ENCODE assay signal across 12 mouse cellular contexts in the genomic region with DNA sequence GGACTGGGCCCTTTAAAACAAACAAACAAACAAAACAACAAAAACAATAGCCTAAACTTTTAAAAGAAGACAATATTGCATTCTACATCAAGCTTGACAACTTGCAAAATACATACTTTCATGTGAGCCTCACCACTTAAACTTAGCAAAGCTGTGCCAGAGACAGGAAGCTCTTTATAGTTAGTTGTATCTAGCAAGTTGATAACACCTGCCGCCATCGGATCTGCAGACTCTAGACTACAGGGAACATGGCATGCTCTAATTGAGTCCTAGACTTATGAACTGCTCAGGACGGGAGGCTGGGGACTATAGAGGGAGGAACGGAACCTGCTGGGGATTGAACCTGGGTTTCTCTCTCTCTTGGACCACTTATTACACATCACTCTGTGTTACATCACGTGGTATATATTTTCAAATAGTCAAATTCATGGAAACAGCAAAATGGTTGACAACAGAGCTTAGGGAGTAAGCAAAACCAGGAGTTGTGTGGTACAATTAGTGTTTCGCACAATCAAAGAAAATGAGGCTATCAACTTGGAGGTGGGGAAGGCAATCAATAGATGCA. TPM values are rescaled to one million over a fixed set of nuclear protein-coding genes. Genes with fewer than 3 reads are reported as not detected.
DNase-seq lines count a peak whose midpoint lies in the region; ATAC-seq and TF ChIP-seq lines count a peak whose summit lies in the region.
"Had no signal": no experiment of that assay in that cellular context is flagged by ENCODE, and none has a peak within 500 bp of the region (broad histone marks: within the 10 kb centered on the region; RNA-seq: fewer than 3 reads in every experiment).

No protein-coding gene starts in this region.

- no peak overlapping the region for H3K4me3 ChIP-seq in heart, embryonic 13.5 days
- H3K4me3 ChIP-seq in lung, embryonic 14.5 days (ENCODE audit: low read depth, low read length), result no peak overlapping the region
- no peak overlapping the region for H3K4me3 ChIP-seq in heart, embryonic 15.5 days
- H3K4me3 ChIP-seq in stomach, postnatal 0 days (ENCODE audit: low read depth, low read length), result no peak overlapping the region
- no peak overlapping the region for H3K4me3 ChIP-seq in midbrain, embryonic 15.5 days
- H3K4me3 ChIP-seq: erythroblast, embryonic 14.5 days; liver, embryonic 15.5 days had no signal

- H3K27me3 ChIP-seq in heart, embryonic 13.5 days (replicated peaks), result no peaks in the 10 kb centered on the region
- H3K27me3 ChIP-seq in lung, embryonic 14.5 days (ENCODE audit: insufficient read depth, low read length), result no peaks in the 10 kb centered on the region
- no peaks in the 10 kb centered on the region for H3K27me3 ChIP-seq in heart, embryonic 15.5 days
- H3K27me3 ChIP-seq in stomach, postnatal 0 days (ENCODE audit: control insufficient read depth, insufficient read depth, low read length), result no peaks in the 10 kb centered on the region
- H3K27me3 ChIP-seq in midbrain, embryonic 15.5 days (replicated peaks), result no peaks in the 10 kb centered on the region
- H3K27me3 ChIP-seq: liver, embryonic 15.5 days had no signal

- H3K4me2 ChIP-seq in heart, embryonic 13.5 days, result peak overlapping the region; percentile 37; the same call in 1 of the 2 replicates
- no peak overlapping the region for H3K4me2 ChIP-seq in lung, embryonic 14.5 days
- no peak overlapping the region; the same call in 1 of the 2 replicates for H3K4me2 ChIP-seq in heart, embryonic 15.5 days
- no peak overlapping the region for H3K4me2 ChIP-seq in stomach, postnatal 0 days (replicated peaks; ENCODE audit: low read depth)
- no peak overlapping the region for H3K4me2 ChIP-seq in midbrain, embryonic 15.5 days

- DNase-seq in heart, postnatal 25 days (ENCODE audit: low spot score), result no peak
- DNase-seq in lung, embryonic 14.5 days, result no peak
- no peak for DNase-seq in lung, postnatal 10 days
- no peak for DNase-seq in stomach, postnatal 0 days (ENCODE audit: low spot score)
- no peak for DNase-seq in frontal cortex, postnatal 10 days (ENCODE audit: low spot score in 2 of 2)
- DNase-seq: cerebellum, adult 9-11 months had no signal

- 0 out of 2 replicates have a peak, but pooled peaks cover 6% of the 10 kb centered on the region for H3K36me3 ChIP-seq in heart, embryonic 13.5 days
- H3K36me3 ChIP-seq in lung, embryonic 14.5 days (ENCODE audit: insufficient read depth), result no peaks in the 10 kb centered on the region
- no peaks in the 10 kb centered on the region for H3K36me3 ChIP-seq in heart, embryonic 15.5 days
- no peaks in the 10 kb centered on the region for H3K36me3 ChIP-seq in stomach, postnatal 0 days (ENCODE audit: control insufficient read depth, insufficient read depth, low read length)
- no peaks in the 10 kb centered on the region for H3K36me3 ChIP-seq in midbrain, embryonic 15.5 days (replicated peaks)
- H3K36me3 ChIP-seq: liver, embryonic 15.5 days had no signal

- H3K4me1 ChIP-seq in heart, embryonic 13.5 days, result peaks cover 99% of the 10 kb centered on the region
- peaks cover 49% of the 10 kb centered on the region for H3K4me1 ChIP-seq in lung, embryonic 14.5 days (ENCODE audit: insufficient read depth)
- peaks cover 91% of the 10 kb centered on the region for H3K4me1 ChIP-seq in heart, embryonic 15.5 days (replicated peaks)
- H3K4me1 ChIP-seq in stomach, postnatal 0 days (replicated peaks; ENCODE audit: control insufficient read depth, insufficient read depth), result peaks cover 22% of the 10 kb centered on the region
- H3K4me1 ChIP-seq in midbrain, embryonic 15.5 days, result peaks cover 11% of the 10 kb centered on the region

- H3K9me3 ChIP-seq in heart, embryonic 13.5 days, result no peaks in the 10 kb centered on the region
- H3K9me3 ChIP-seq in lung, embryonic 14.5 days (ENCODE audit: low read depth, low read length), result no peaks in the 10 kb centered on the region
- no peaks in the 10 kb centered on the region for H3K9me3 ChIP-seq in heart, embryonic 15.5 days (replicated peaks)
- no peaks in the 10 kb centered on the region for H3K9me3 ChIP-seq in stomach, postnatal 0 days (ENCODE audit: control insufficient read depth, low read length)
- H3K9me3 ChIP-seq in midbrain, embryonic 15.5 days, result no peaks in the 10 kb centered on the region
- H3K9me3 ChIP-seq: liver, embryonic 15.5 days; midbrain, embryonic 13.5 days had no signal

- intact Hi-C loops in heart, postnatal 25 days (cut with DNase I), result loop anchor here (5.0 kb wide), 1 partner anchor 42 kb away; a partner anchor contains a TSS

- no peak overlapping the region for H3K9ac ChIP-seq in heart, embryonic 13.5 days
- H3K9ac ChIP-seq in lung, embryonic 14.5 days, result no peak overlapping the region
- no peak overlapping the region for H3K9ac ChIP-seq in heart, embryonic 15.5 days
- H3K9ac ChIP-seq in stomach, postnatal 0 days (ENCODE audit: low read length), result no peak overlapping the region
- no peak overlapping the region for H3K9ac ChIP-seq in midbrain, embryonic 15.5 days
- H3K9ac ChIP-seq: liver, embryonic 15.5 days; midbrain, embryonic 13.5 days had no signal

- no peak for TF ChIP-seq CTCF in lung, embryonic 14.5 days (IDR thresholded peaks at IDR 0.05; ENCODE audit: low read depth)
- TF ChIP-seq CTCF in stomach, postnatal 0 days (IDR thresholded peaks at IDR 0.05; ENCODE audit: low read depth), result no peak

- H3K27ac ChIP-seq in heart, embryonic 13.5 days (replicated peaks), result peak overlapping the region; percentile 86
- H3K27ac ChIP-seq in lung, embryonic 14.5 days (ENCODE audit: low read depth), result peak overlapping the region; percentile 63; the same call in 1 of the 2 replicates
- peak overlapping the region; percentile 91 for H3K27ac ChIP-seq in heart, embryonic 15.5 days
- H3K27ac ChIP-seq in stomach, postnatal 0 days (replicated peaks), result peak overlapping the region; percentile 65; the same call in 1 of the 2 replicates
- H3K27ac ChIP-seq in midbrain, embryonic 15.5 days, result no peak overlapping the region
- H3K27ac ChIP-seq: liver, embryonic 15.5 days; midbrain, embryonic 13.5 days had no signal

- WGBS in heart, embryonic 13.5 days, result 57% methylated on average over 6 of the region's 6 CpGs
- WGBS in lung, embryonic 14.5 days, result 70% methylated on average over 6 of the region's 6 CpGs
- 57% methylated on average over 6 of the region's 6 CpGs for WGBS in heart, embryonic 15.5 days
- WGBS in stomach, postnatal 0 days, result 84% methylated on average over 6 of the region's 6 CpGs
- WGBS in midbrain, embryonic 15.5 days, result 84% methylated on average over 6 of the region's 6 CpGs

- TF ChIP-seq EP300 in stomach, postnatal 0 days (optimal IDR thresholded peaks at IDR 0.05), result no peak

- ATAC-seq in heart, embryonic 13.5 days (ENCODE audit: extremely low read depth, insufficient number of reproducible peaks, low FRiP score, low TSS enrichment), result no peak
- ATAC-seq in lung, embryonic 14.5 days (ENCODE audit: insufficient read depth), result no peak
- no peak for ATAC-seq in heart, embryonic 15.5 days (replicated peaks; ENCODE audit: insufficient number of reproducible peaks, insufficient read depth, low FRiP score, low read depth)
- ATAC-seq in stomach, postnatal 0 days (ENCODE audit: low FRiP score, low TSS enrichment), result no peak
- ATAC-seq in midbrain, embryonic 15.5 days (replicated peaks), result no peak

RNA-seq across cellular contexts. Expression of a gene that starts 44.3 kb away (rescaled TPM):
- polyA plus RNA-seq in heart, embryonic 13.5 days (2015; fragmentation: Nextera tagmentation; extraction: Ambion mirVana), result 33.3 and 39.8 TPM in 2 replicates
- total RNA-seq in heart, postnatal 25 days (2021), result 10 to 100 TPM; 55.8 to 59.0 TPM
- polyA plus RNA-seq in lung, embryonic 14.5 days (2014; fragmentation: Nextera tagmentation; extraction: Ambion mirVana), result 49.7 and 50.2 TPM in 2 replicates
- 36.7 and 40.3 TPM in 2 replicates for polyA plus RNA-seq in heart, embryonic 15.5 days (2015; fragmentation: Nextera tagmentation; extraction: Ambion mirVana)
- 27.2 and 29.3 TPM in 2 replicates for polyA plus RNA-seq in stomach, postnatal 0 days (2015; fragmentation: Nextera tagmentation; extraction: Ambion mirVana)
- 21.5 and 22.3 TPM in 2 replicates for polyA plus RNA-seq in midbrain, embryonic 15.5 days (2015; fragmentation: Nextera tagmentation; extraction: Ambion mirVana)
